Mouse (Mus musculus) small intestine, adult 2 months (tissue): ENCODE measurements around the gene Mpp2. TPM values are rescaled to one million over a fixed set of nuclear protein-coding genes. Genes with fewer than 3 reads are reported as not detected.

ENCODE experiments used
- H3K27ac ChIP-seq: fragments of 200-500 bp; 2 replicates; pipeline ENCODE4 v1.5.1; 2012; ENCODE audit warnings: low read depth, low read length, control low read depth, inconsistent platforms; ENCODE audit not compliant: insufficient read depth
- H3K27me3 ChIP-seq: fragments of 200-500 bp; 2 replicates; pipeline ENCODE4 v1.6.1; 2012; ENCODE audit warnings: mild to moderate bottlenecking, moderate library complexity, low read length, inconsistent platforms; ENCODE audit not compliant: control insufficient read depth, insufficient read depth
- H3K36me3 ChIP-seq: fragments of 200-500 bp; 2 replicates; pipeline ENCODE4 v1.6.1; 2012; ENCODE audit warnings: mild to moderate bottlenecking, low read length, control low read depth, inconsistent platforms; ENCODE audit not compliant: control insufficient read depth, insufficient read depth
- H3K4me1 ChIP-seq: fragments of 200-500 bp; 2 replicates; pipeline ENCODE4 v1.6.1; 2012; ENCODE audit warnings: low read length, inconsistent platforms, mixed read lengths; ENCODE audit not compliant: control insufficient read depth, insufficient read depth, insufficient read length
- H3K4me3 ChIP-seq: fragments of 200-500 bp; 2 replicates; pipeline ENCODE4 v1.5.1; 2012; ENCODE audit warnings: low read depth, mild to moderate bottlenecking, control low read depth, inconsistent platforms, low read length, moderate library complexity
- CTCF ChIP-seq: fragments of 200-500 bp; IDR thresholded peaks from 2 replicates; pipeline ENCODE4 v1.5.1; 2012; ENCODE audit warnings: low read depth, mild to moderate bottlenecking, control low read depth, inconsistent platforms, low read length, moderate library complexity, mixed read lengths; ENCODE audit not compliant: insufficient replicate concordance, insufficient read length; ENCODE audit errors: extremely low read depth
- POLR2A ChIP-seq: fragments of 200-500 bp; IDR thresholded peaks from 2 replicates; pipeline ENCODE4 v1.6.1; 2012; ENCODE audit warnings: low read depth, mild to moderate bottlenecking, control low read depth, inconsistent platforms, low read length, moderate library complexity
- WGBS: fragments of 180-500 bp; shearing (Covaris S2); methylation state at CpG from one replicate; pipeline ENCODE4 v1.1.7; 2018; 5-methylcytosine and 5-hydroxymethylcytosine counted together
- polyA plus RNA-seq: library from polyadenylated mRNA; depleted of rRNA; stranded (reverse); fragments of >200 nt; gene quantifications from 2 replicates; pipeline ENCODE4 v1.2.3, GENCODE M21; 2012

Gene Mpp2
- polyA plus RNA-seq, 1 experiment, result 1.2 TPM

DNA sequence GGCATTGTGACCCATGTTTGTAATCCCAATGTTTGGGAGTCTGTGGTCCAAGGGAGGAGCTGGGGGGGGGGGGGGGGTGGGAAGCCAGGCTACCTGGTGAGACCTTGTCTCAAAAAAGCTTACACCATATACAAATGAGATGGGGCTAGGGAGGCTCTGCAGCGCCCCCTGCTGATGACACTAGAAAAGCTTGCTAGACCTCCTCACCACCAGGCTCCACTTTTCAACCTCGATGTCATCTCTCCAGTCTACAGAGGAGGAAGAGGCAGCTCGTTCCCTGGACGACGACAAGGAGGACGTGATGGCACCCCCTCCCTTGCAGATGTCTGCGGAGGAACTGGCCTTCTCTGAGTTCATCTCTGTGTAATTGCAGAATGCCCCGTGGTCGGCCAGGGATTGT lies 34.5 kb downstream of the Mpp2 start:
- no peak overlapping the region for H3K4me3 ChIP-seq
- no peaks in the 10 kb centered on the region for H3K27me3 ChIP-seq
- no peak for TF ChIP-seq POLR2A
- peak; percentile 71; the same call in 1 of the 2 replicates for TF ChIP-seq CTCF
- no peaks in the 10 kb centered on the region for H3K36me3 ChIP-seq
- no peak overlapping the region for H3K27ac ChIP-seq
- 22% methylated on average over 9 of the region's 9 CpGs for WGBS
- peaks cover 2% of the 10 kb centered on the region; the same call in 1 of the 2 replicates for H3K4me1 ChIP-seq

DNA sequence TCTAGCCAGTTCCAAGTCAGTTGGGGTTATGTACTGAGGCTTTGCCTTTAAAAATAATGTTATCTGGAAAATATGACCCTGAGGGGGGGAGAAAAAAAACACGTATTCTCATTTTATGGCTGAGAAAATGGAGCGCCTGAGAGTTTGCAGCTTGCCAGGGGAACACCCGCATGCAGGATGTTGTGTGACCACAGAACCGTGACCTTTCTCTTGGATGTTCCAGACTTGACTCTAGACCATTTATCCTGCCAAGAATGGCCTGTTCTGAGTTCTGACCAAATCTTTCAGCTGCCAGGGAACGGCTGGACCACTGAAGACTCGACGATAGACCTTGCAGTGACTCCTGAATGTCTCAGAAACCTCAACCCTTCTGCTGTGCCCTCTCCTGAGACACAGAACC lies 35.1 kb downstream of the Mpp2 start:
- no peak overlapping the region for H3K27ac ChIP-seq
- WGBS, result 54% methylated on average over 7 of the region's 7 CpGs
- no peaks in the 10 kb centered on the region for H3K36me3 ChIP-seq

GRCm38 (mm10) chr11:102052697-102053096 lies 35.6 kb downstream of the Mpp2 start:
- Histone ChIP-seq H3K4me3 (no peak overlapping the region), H3K27ac (peak overlapping the region; percentile 42; the same call in 1 of the 2 replicates), H3K27me3 (no peaks in the 10 kb centered on the region), H3K36me3 (no peaks in the 10 kb centered on the region), H3K4me1 (peaks cover 2% of the 10 kb centered on the region; the same call in 1 of the 2 replicates)
- TF ChIP-seq POLR2A (no peak), CTCF (no peak)
- 79% methylated on average over 12 of the region's 12 CpGs for WGBS

More for the DNA sequence above, 35.1 kb downstream of the Mpp2 start:
- Histone ChIP-seq H3K4me3 (no peak overlapping the region), H3K27me3 (no peaks in the 10 kb centered on the region), H3K4me1 (peaks cover 2% of the 10 kb centered on the region; the same call in 1 of the 2 replicates)
- TF ChIP-seq POLR2A (no peak), CTCF (no peak)

- H3K27me3 ChIP-seq, result no peaks in the 10 kb centered on the region
- no peak overlapping the region for H3K4me3 ChIP-seq
- H3K36me3 ChIP-seq, result no peaks in the 10 kb centered on the region
- TF ChIP-seq CTCF (no peak), POLR2A (no peak)
- H3K27ac ChIP-seq, result peak overlapping the region; percentile 71
- peaks cover 2% of the 10 kb centered on the region; the same call in 1 of the 2 replicates for H3K4me1 ChIP-seq
- 43% methylated on average over 4 of the region's 4 CpGs for WGBS
These were observed 36.4 kb downstream of the Mpp2 start for GRCm38 (mm10) chr11:102051954-102052353.

DNA sequence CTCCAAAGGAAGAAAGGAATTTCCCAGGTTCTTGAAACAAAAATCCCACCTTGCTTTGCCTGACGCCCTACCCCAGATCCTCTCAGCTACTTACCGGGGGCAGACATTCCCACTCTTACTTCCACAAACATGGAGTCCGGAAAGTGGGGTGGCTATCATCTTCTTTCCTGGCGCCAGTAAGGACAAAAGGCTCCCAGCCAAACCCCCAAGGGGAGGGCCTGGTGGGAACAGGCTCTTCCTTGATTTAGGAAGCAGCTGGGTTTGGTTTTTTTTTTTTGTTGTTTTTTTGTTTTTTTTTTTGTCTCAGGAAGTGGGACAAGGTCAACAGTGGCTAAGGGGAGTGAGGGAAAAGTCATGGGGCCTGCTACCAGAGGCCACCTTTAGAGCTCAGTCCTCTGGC lies 36.8 kb downstream of the Mpp2 start:
- no peak overlapping the region; the same call in 1 of the 2 replicates for H3K4me3 ChIP-seq
- H3K27me3 ChIP-seq, result no peaks in the 10 kb centered on the region
- TF ChIP-seq POLR2A (no peak), CTCF (no peak)
- 70% methylated on average over 4 of the region's 4 CpGs for WGBS
- H3K36me3 ChIP-seq, result no peaks in the 10 kb centered on the region
- peaks cover 2% of the 10 kb centered on the region; the same call in 1 of the 2 replicates for H3K4me1 ChIP-seq
- peak overlapping the region; percentile 71 for H3K27ac ChIP-seq

DNA sequence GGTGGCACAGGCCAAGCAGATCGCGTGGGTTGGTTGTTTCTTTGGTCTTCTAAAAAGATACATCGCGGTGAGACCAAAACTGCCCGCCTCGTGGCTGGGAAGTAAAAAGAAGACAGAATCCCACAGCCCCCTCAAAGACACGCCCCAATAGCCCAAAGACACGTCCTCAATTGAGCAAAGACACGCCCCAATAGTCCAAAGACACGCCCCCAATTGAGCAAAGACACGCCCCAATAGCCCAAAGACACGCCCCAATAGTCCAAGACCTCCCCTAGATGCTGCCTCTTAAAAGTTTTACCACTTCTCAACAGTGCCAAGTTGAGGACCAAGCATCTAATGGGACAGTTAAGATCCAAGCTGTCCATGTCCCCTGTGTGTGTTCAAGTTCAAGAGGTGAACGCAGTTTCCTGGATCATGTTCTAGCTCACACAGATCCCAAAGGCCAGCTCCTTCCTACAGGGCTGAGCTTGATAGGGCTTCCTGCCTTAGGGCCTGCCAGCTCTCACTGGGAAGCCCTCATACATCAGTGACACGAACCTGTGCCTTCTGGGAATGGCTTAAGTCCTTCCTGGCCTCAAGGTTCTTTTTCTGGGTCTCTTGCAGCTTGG lies 38.3 kb downstream of the Mpp2 start:
- Histone ChIP-seq H3K36me3 (no peaks in the 10 kb centered on the region), H3K27ac (no peak overlapping the region), H3K4me3 (no peak overlapping the region), H3K4me1 (peaks cover 2% of the 10 kb centered on the region; the same call in 1 of the 2 replicates), H3K27me3 (no peaks in the 10 kb centered on the region)
- 60% methylated on average over 14 of the region's 14 CpGs for WGBS
- TF ChIP-seq CTCF (no peak), POLR2A (no peak)

DNA sequence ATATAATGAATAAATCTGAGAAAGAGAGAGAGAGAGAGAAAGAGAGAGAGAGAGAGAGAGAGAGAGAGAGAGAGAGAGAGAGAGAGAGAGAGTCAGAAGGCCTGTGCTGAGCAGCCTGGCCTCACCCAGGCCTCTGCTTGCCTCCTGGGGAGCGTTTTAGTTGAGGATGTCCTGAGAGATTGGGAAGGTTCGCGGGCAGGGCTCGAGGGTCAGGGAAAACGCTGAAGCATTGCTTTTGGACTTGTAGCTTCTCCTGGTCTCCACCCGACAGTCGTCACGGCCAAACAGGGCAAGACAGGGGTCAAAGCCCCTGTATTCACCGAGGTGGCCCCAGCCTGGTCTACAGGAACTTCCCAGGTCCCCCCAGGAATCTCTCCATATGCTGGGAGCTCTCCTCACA lies 41.7 kb downstream of the Mpp2 start:
- Histone ChIP-seq H3K4me1 (no peaks in the 10 kb centered on the region), H3K27ac (no peak overlapping the region)

More for the DNA sequence above, 41.7 kb downstream of the Mpp2 start:
- H3K36me3 ChIP-seq, result no peaks in the 10 kb centered on the region
- WGBS, result 82% methylated on average over 9 of the region's 9 CpGs
- no peak overlapping the region for H3K4me3 ChIP-seq
- TF ChIP-seq CTCF (no peak), POLR2A (no peak)
- H3K27me3 ChIP-seq, result no peaks in the 10 kb centered on the region
